9 mouse cellular contexts compared by ENCODE assay signal in the genomic region with DNA sequence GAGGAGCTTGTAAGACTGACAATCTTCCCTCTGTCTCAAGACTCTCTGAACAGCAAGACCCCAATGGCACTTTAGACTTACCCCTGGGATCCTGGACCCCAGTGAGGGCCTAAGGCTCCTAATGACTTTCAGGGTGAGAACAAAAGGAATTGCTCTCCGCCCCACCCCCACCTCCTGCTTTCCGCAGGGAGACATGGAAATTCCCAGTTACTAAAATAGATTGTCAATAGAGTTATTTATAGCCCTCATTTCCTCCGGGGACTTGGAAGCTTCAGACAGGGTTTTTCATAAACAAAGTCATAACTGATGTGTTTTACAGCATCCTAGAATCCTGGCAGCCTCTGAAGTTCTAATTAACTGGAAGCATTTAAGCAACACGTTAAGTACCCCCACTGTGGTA. TPM values are rescaled to one million over a fixed set of nuclear protein-coding genes. Genes with fewer than 3 reads are reported as not detected.
DNase-seq lines count a peak whose midpoint lies in the region; ATAC-seq and TF ChIP-seq lines count a peak whose summit lies in the region.
"Had no signal": no experiment of that assay in that cellular context is flagged by ENCODE, and none has a peak within 500 bp of the region (broad histone marks: within the 10 kb centered on the region; RNA-seq: fewer than 3 reads in every experiment).

No protein-coding gene starts in this region.

- TF ChIP-seq CTCF in stomach, postnatal 0 days (IDR thresholded peaks at IDR 0.05; ENCODE audit: low read depth), result no peak

- H3K4me3 ChIP-seq in stomach, embryonic 15.5 days (replicated peaks), result no peak overlapping the region
- no peak overlapping the region for H3K4me3 ChIP-seq in stomach, postnatal 0 days (ENCODE audit: low read depth, low read length)
- no peak overlapping the region for H3K4me3 ChIP-seq in kidney, embryonic 15.5 days (replicated peaks)
- H3K4me3 ChIP-seq in neural tube, embryonic 11.5 days (ENCODE audit: low read depth, low read length), result no peak overlapping the region
- H3K4me3 ChIP-seq: limb, embryonic 15.5 days had no signal

- no peaks in the 10 kb centered on the region for H3K36me3 ChIP-seq in stomach, embryonic 15.5 days
- H3K36me3 ChIP-seq in stomach, postnatal 0 days (ENCODE audit: control insufficient read depth, insufficient read depth, low read length), result no peaks in the 10 kb centered on the region
- H3K36me3 ChIP-seq in kidney, embryonic 15.5 days, result no peaks in the 10 kb centered on the region
- no peaks in the 10 kb centered on the region for H3K36me3 ChIP-seq in neural tube, embryonic 11.5 days (ENCODE audit: control insufficient read depth, insufficient read depth, low read length)
- H3K36me3 ChIP-seq: limb, embryonic 15.5 days had no signal

- WGBS in stomach, embryonic 15.5 days, result 21% methylated on average over 4 of the region's 4 CpGs
- 24% methylated on average over 4 of the region's 4 CpGs for WGBS in stomach, postnatal 0 days
- WGBS in kidney, embryonic 15.5 days, result 21% methylated on average over 4 of the region's 4 CpGs
- WGBS in neural tube, embryonic 11.5 days, result 12% methylated on average over 4 of the region's 4 CpGs

- no peaks in the 10 kb centered on the region for H3K9me3 ChIP-seq in stomach, embryonic 15.5 days
- H3K9me3 ChIP-seq in stomach, postnatal 0 days (ENCODE audit: control insufficient read depth, low read length), result no peaks in the 10 kb centered on the region
- no peaks in the 10 kb centered on the region for H3K9me3 ChIP-seq in kidney, embryonic 15.5 days (replicated peaks)
- no peaks in the 10 kb centered on the region for H3K9me3 ChIP-seq in neural tube, embryonic 11.5 days (ENCODE audit: control insufficient read depth, low read length)
- H3K9me3 ChIP-seq: limb, embryonic 15.5 days had no signal

- no peak overlapping the region for H3K9ac ChIP-seq in stomach, embryonic 15.5 days
- no peak overlapping the region for H3K9ac ChIP-seq in stomach, postnatal 0 days (ENCODE audit: low read length)
- H3K9ac ChIP-seq in kidney, embryonic 15.5 days, result no peak overlapping the region
- H3K9ac ChIP-seq in neural tube, embryonic 11.5 days (ENCODE audit: low read length), result no peak overlapping the region
- H3K9ac ChIP-seq: limb, embryonic 15.5 days had no signal

- no peak for ATAC-seq in stomach, embryonic 15.5 days (ENCODE audit: insufficient read depth, low FRiP score, low read depth)
- no peak for ATAC-seq in stomach, postnatal 0 days (ENCODE audit: low FRiP score, low TSS enrichment)
- no peak for ATAC-seq in kidney, embryonic 15.5 days (replicated peaks; ENCODE audit: low FRiP score)
- ATAC-seq in neural tube, embryonic 11.5 days (ENCODE audit: insufficient read depth, low FRiP score, low TSS enrichment), result no peak

- no peak for TF ChIP-seq EP300 in stomach, postnatal 0 days (optimal IDR thresholded peaks at IDR 0.05)

- 0 out of 2 replicates have a peak overlapping the region, but pooled peaks have one; percentile 33 for H3K27ac ChIP-seq in stomach, embryonic 15.5 days
- H3K27ac ChIP-seq in stomach, postnatal 0 days (replicated peaks), result no peak overlapping the region
- H3K27ac ChIP-seq in kidney, embryonic 15.5 days, result peak overlapping the region; percentile 48; the same call in 1 of the 2 replicates
- H3K27ac ChIP-seq in neural tube, embryonic 11.5 days (ENCODE audit: low read depth, low read length), result 0 out of 2 replicates have a peak overlapping the region, but pooled peaks have one; percentile 27
- H3K27ac ChIP-seq: limb, embryonic 15.5 days had no signal

- H3K27me3 ChIP-seq in stomach, embryonic 15.5 days (replicated peaks), result no peaks in the 10 kb centered on the region
- no peaks in the 10 kb centered on the region for H3K27me3 ChIP-seq in stomach, postnatal 0 days (ENCODE audit: control insufficient read depth, insufficient read depth, low read length)
- H3K27me3 ChIP-seq in kidney, embryonic 15.5 days, result no peaks in the 10 kb centered on the region
- no peaks in the 10 kb centered on the region for H3K27me3 ChIP-seq in neural tube, embryonic 11.5 days (ENCODE audit: control insufficient read depth, insufficient read depth, low read length)
- H3K27me3 ChIP-seq: limb, embryonic 15.5 days had no signal

- H3K4me2 ChIP-seq in stomach, embryonic 15.5 days, result no peak overlapping the region
- no peak overlapping the region for H3K4me2 ChIP-seq in stomach, postnatal 0 days (replicated peaks; ENCODE audit: low read depth)
- H3K4me2 ChIP-seq in kidney, embryonic 15.5 days, result no peak overlapping the region
- H3K4me2 ChIP-seq in neural tube, embryonic 11.5 days (ENCODE audit: low read depth), result no peak overlapping the region
- H3K4me2 ChIP-seq: limb, embryonic 15.5 days had no signal

- DNase-seq in stomach, postnatal 0 days (ENCODE audit: low spot score), result no peak
- DNase-seq in heart, adult 18-20 months, result peak; percentile 84 to 87
- DNase-seq in neural tube, embryonic 11.5 days (ENCODE audit: low spot score), result no peak
- no peak for DNase-seq in layer of hippocampus, adult 18-20 months (ENCODE audit: low spot score in 2 of 2)
- no peak for DNase-seq in left cerebral cortex, adult 18-20 months (ENCODE audit: low spot score in 2 of 2)
- no peak for DNase-seq in urinary bladder, postnatal 10 days (ENCODE audit: low spot score)

- peaks cover 5% of the 10 kb centered on the region; the same call in 1 of the 2 replicates for H3K4me1 ChIP-seq in stomach, embryonic 15.5 days
- 0 out of 2 replicates have a peak, but pooled peaks cover 3% of the 10 kb centered on the region for H3K4me1 ChIP-seq in stomach, postnatal 0 days (replicated peaks; ENCODE audit: control insufficient read depth, insufficient read depth)
- H3K4me1 ChIP-seq in kidney, embryonic 15.5 days, result peaks cover 8% of the 10 kb centered on the region
- 0 out of 2 replicates have a peak, but pooled peaks cover 4% of the 10 kb centered on the region for H3K4me1 ChIP-seq in neural tube, embryonic 11.5 days (ENCODE audit: control insufficient read depth, insufficient read depth, low read length)

RNA-seq across cellular contexts. Expression of gene Ric1, which starts 51.4 kb away (rescaled TPM):
- polyA plus RNA-seq in stomach, embryonic 15.5 days (2015; fragmentation: Nextera tagmentation; extraction: Ambion mirVana), result 13.8 and 14.3 TPM in 2 replicates
- polyA plus RNA-seq in stomach, postnatal 0 days (2015; fragmentation: Nextera tagmentation; extraction: Ambion mirVana), result 7.4 and 7.6 TPM in 2 replicates
- total RNA-seq in heart, adult 18-20 months (2021), result 10 to 100 TPM; 17.5 to 17.9 TPM
- polyA plus RNA-seq in kidney, embryonic 15.5 days (2015; fragmentation: Nextera tagmentation; extraction: Ambion mirVana), result 14.2 and 14.6 TPM in 2 replicates
- polyA plus RNA-seq in neural tube, embryonic 11.5 days (2014; fragmentation: Nextera tagmentation; extraction: Ambion mirVana), result 14.4 and 15.2 TPM in 2 replicates
- 10 to 100 TPM; 41.8 to 42.0 TPM for total RNA-seq in layer of hippocampus, adult 18-20 months (2021)
- total RNA-seq in left cerebral cortex, adult 18-20 months (2021), result 10 to 100 TPM; 31.3 to 33.2 TPM

RNA-seq across cellular contexts. Expression of gene Pdcd1lg2, which starts 59.9 kb away (rescaled TPM):
- polyA plus RNA-seq in stomach, embryonic 15.5 days (2015; fragmentation: Nextera tagmentation; extraction: Ambion mirVana), result not detected in 2 replicates
- polyA plus RNA-seq in stomach, postnatal 0 days (2015; fragmentation: Nextera tagmentation; extraction: Ambion mirVana), result 0.05 and 0.06 TPM in 2 replicates
- total RNA-seq in heart, adult 18-20 months (2021), result under 1 TPM in 1 of 2 experiments, not detected in 1; 0.15 TPM
- polyA plus RNA-seq in kidney, embryonic 15.5 days (2015; fragmentation: Nextera tagmentation; extraction: Ambion mirVana), result not detected in 2 replicates
- not detected in 2 replicates for polyA plus RNA-seq in neural tube, embryonic 11.5 days (2014; fragmentation: Nextera tagmentation; extraction: Ambion mirVana)
- not detected for total RNA-seq in layer of hippocampus, adult 18-20 months (2021)
- total RNA-seq in left cerebral cortex, adult 18-20 months (2021), result under 1 TPM; 0.26 to 0.28 TPM
- polyA plus RNA-seq: limb, embryonic 15.5 days had no signal

Comparison
In these comparisons a context has a peak if more than half of its experiments do, and no peak if none do; other contexts are left out.
1. DNase-seq: peak in heart, adult 18-20 months (2 of 2); none in stomach, postnatal 0 days (single experiment), neural tube, embryonic 11.5 days (single experiment), layer of hippocampus, adult 18-20 months (0 of 2), left cerebral cortex, adult 18-20 months (0 of 2) and urinary bladder, postnatal 10 days (single experiment).